Mouse (Mus musculus) testis, adult 2 months (tissue): Measurements from ENCODE around the gene Gm38431. TPM values are rescaled to one million over a fixed set of nuclear protein-coding genes. Genes with fewer than 3 reads are reported as not detected.
A peak's percentile ranks its signal among the peaks of the same experiment; 100 is the strongest.
"Not testable (repeated sequence)": the region's sequence is repeated elsewhere in the genome, so short reads cannot be mapped to it uniquely, and the experiment has no call there.

Source experiments
- H3K27ac ChIP-seq: fragments of 200-500 bp; 2 replicates; pipeline ENCODE4 v1.5.1; 2012; ENCODE audit warnings: low read depth, low read length; ENCODE audit not compliant: control insufficient read depth, insufficient read depth
- H3K27me3 ChIP-seq: fragments of 200-500 bp; 2 replicates; pipeline ENCODE4 v1.6.1; 2012; ENCODE audit warnings: mild to moderate bottlenecking, low read length, moderate library complexity; ENCODE audit not compliant: control insufficient read depth, insufficient read depth
- H3K36me3 ChIP-seq: fragments of 200-500 bp; 2 replicates; pipeline ENCODE4 v1.6.1; 2012; ENCODE audit warnings: mild to moderate bottlenecking, low read length; ENCODE audit not compliant: control insufficient read depth, insufficient read depth
- H3K4me1 ChIP-seq: fragments of 200-500 bp; 2 replicates; pipeline ENCODE4 v1.6.1; 2012; ENCODE audit warnings: low read length; ENCODE audit not compliant: control insufficient read depth, insufficient read depth
- H3K4me3 ChIP-seq: fragments of 200-500 bp; 2 replicates; pipeline ENCODE4 v1.5.1; 2012; ENCODE audit warnings: low read depth, mild to moderate bottlenecking, low read length, moderate library complexity, mixed read lengths; ENCODE audit not compliant: control insufficient read depth
- CTCF ChIP-seq: fragments of 200-500 bp; IDR thresholded peaks from 2 replicates; pipeline ENCODE4 v1.5.1; 2012; ENCODE audit warnings: low read depth, mild to moderate bottlenecking, inconsistent platforms, low read length, moderate library complexity; ENCODE audit not compliant: control insufficient read depth, insufficient read depth, insufficient replicate concordance
- POLR2A ChIP-seq: fragments of 200-500 bp; IDR thresholded peaks from 2 replicates; pipeline ENCODE4 v1.6.1; 2012; ENCODE audit warnings: low read depth, mild to moderate bottlenecking, inconsistent platforms, low read length, moderate library complexity; ENCODE audit not compliant: control insufficient read depth
- polyA plus RNA-seq: library from polyadenylated mRNA; depleted of rRNA; stranded (reverse); fragments of >200 nt; gene quantifications from 2 replicates; pipeline ENCODE4 v1.2.3, GENCODE M21; 2012

Gene Gm38431
- polyA plus RNA-seq, 1 experiment = 5.1 TPM

DNA sequence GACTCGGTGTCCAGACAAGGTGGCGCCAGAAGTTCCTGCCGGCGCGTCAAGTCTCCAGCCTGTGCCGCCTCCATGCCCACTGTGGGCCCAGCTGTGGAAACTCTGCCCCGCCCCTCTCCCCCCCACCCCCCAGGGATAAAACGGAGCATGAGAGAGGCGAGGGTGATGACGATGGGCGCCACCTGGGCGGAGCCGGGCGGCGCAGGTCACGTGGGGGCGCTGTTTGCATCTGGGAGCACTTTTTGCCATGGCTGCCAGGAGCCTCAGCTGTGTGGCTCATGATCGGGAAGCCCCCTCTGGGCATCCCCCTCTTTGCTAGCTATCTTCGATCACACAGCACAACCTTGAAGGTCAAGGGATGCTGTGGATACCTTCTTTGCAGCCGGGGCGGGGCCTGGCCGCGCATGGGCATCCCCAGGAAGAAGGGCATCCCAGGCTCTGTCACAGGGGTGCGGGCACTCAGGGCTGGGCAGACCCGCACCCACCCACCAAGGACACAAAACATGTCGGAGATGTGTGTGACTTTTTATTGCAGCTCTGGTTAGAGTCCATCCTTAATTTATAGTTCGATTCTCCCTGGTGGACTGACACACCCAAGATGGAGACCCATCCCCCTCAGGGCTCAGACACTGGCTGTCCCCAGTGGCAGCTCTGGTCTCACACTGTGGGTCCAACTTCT lies 24.7 kb downstream of the Gm38431 start, which contains the start of gene Zglp1:
Zglp1 (minus strand) TSS at position 88 of the 679 bp plus-strand sequence.
- no peak within 1 kb of the TSS for H3K27ac ChIP-seq
- no peak for TF ChIP-seq CTCF
- no peak for TF ChIP-seq POLR2A
- peaks cover 5% of the 10 kb centered on the region for H3K4me1 ChIP-seq
- no peaks in the 10 kb centered on the region for H3K36me3 ChIP-seq
- no peaks in the 10 kb centered on the region for H3K27me3 ChIP-seq
- peak within 1 kb of the TSS; percentile 62 for H3K4me3 ChIP-seq

DNA sequence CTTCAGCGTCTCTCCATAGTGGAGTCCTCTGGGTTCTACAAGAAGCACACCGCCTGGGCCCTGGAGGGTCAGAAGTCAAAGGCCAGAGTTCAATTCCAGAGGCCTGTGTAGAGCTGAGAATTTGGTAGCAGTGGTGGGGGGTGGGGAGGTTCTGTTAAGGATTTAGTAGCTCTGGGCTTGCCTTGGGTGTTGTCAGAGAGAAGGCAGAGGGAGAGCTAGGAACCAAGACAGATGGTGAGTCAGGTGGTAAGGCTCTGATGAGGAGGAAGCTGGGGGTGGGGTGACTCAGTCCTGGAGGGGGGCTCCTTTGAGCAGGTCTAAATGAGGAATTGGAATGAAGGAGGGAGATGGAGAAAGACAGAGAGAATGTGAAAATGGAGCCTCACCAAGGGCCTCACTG lies 28.9 kb downstream of the Gm38431 start:
- Histone ChIP-seq H3K4me3 (no peak overlapping the region), H3K27ac (no peak overlapping the region), H3K4me1 (peaks cover 5% of the 10 kb centered on the region), H3K36me3 (no peaks in the 10 kb centered on the region), H3K27me3 (no peaks in the 10 kb centered on the region)
- TF ChIP-seq CTCF (no peak), POLR2A (no peak)

DNA sequence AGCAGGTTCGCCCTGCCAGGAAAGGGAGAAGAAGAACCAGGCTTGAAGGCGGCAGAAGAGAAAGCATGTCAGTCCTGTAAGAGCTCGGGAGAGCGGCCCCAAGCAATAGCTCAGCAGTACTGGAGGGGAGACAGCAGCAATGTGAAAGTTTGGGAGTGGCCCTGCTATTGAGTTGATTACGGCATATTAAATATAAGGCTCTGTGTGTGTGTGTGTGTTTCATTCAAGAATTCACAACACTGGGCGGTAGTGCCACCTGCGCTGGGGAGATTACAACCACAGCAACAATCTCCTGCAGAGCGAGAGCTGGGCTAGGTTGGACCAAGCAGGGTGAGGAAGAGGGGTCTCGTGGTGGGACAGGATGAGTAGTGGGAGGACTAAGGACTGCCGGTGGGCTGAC lies 40.2 kb downstream of the Gm38431 start:
- no peaks in the 10 kb centered on the region for H3K27me3 ChIP-seq
- no peak overlapping the region for H3K4me3 ChIP-seq

DNA sequence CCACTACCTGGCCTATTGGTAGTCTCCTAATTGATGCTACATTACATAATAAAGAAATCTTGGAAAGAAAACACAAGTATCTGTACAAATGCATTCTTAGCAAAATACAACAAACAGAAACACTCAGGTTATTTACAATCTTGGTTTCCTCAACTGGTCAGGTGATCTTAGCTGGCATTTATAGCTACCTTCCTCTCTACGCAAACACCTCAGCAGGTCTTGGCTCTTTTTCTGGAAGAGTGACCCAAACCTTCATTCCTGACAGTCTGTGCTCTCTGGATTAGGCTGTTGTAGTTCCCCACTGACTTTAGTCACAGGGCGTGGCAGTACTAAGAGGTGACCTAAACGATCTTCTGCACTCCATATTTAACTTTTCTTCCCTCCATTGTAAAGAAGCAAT lies 46.6 kb downstream of the Gm38431 start:
- Histone ChIP-seq H3K27ac (no peak overlapping the region), H3K27me3 (no peaks in the 10 kb centered on the region), H3K4me1 (no peaks in the 10 kb centered on the region), H3K36me3 (no peaks in the 10 kb centered on the region), H3K4me3 (no peak overlapping the region)
- TF ChIP-seq CTCF = no peak
- TF ChIP-seq POLR2A = no peak

More for the DNA sequence above, 40.2 kb downstream of the Gm38431 start:
- no peak overlapping the region for H3K27ac ChIP-seq
- no peaks in the 10 kb centered on the region for H3K4me1 ChIP-seq
- no peak for TF ChIP-seq POLR2A
- TF ChIP-seq CTCF = no peak
- H3K36me3 ChIP-seq = no peaks in the 10 kb centered on the region

DNA sequence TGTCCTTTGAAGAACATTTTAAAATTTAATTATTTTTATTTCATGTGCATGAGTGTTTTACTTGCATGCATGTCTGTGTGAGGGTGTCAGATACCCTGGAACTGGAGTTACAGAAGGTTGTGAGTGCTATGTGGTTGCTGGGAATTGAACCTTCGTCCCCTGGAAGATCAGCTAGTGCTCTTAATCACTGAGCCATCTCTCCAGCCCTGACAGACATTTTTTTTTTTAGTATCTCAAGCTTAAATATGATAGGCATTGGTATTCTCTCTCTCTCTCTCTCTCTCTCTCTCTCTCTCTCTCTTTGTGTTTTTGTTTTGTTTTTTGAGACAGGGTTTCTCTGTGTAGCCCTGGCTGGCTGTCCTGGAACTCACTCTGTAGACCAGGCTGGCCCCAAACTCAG lies 47.0 kb downstream of the Gm38431 start:
- not testable (repeated sequence) for H3K27me3 ChIP-seq, H3K27ac ChIP-seq, H3K4me1 ChIP-seq, H3K4me3 ChIP-seq, H3K36me3 ChIP-seq

DNA sequence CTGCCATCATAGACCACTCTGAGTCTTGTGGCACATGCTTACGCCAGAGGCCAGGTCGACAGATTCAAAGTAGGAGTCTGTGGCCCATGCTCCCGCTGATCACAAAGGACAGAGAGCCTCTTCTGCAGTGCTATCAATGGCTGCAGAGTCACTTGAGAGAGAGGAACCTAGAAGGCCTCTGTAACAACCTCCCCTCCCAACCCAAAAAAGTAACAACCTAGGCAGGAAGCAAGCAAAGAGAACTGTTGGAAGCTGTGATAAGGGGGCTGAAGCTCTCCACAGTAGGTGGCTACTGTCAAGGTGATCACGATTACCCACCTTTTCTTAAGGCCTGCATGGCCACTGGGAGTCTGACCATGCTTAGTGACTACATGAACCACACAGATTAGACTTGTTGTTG lies 48.2 kb downstream of the Gm38431 start:
- Histone ChIP-seq H3K36me3 (no peaks in the 10 kb centered on the region), H3K4me3 (no peak overlapping the region), H3K27me3 (no peaks in the 10 kb centered on the region), H3K27ac (no peak overlapping the region), H3K4me1 (peaks cover under 1% of the 10 kb centered on the region)
- no peak for TF ChIP-seq CTCF
- no peak for TF ChIP-seq POLR2A

DNA sequence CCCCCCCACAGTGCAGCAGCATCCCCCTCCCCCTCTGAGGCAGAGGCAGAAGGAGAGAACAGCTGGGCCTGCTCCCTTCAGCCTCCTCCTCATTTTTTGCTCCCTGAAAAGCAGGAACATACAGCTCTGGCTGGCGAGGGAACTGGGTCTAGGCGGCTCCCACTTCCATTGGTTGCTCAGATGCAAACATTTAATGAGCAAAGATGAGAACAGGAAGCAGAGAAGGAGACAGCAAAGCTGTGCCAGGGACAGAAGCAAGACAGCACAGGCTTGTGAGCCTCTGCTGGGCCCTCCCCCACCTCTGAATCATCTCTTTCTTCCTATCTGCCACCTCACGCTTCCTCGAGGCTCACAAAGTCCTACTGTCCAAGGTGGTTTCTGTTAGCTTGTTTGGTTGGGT lies 50.5 kb downstream of the Gm38431 start:
- TF ChIP-seq CTCF (no peak), POLR2A (no peak)
- no peaks in the 10 kb centered on the region for H3K27me3 ChIP-seq
- H3K36me3 ChIP-seq = no peaks in the 10 kb centered on the region
- H3K27ac ChIP-seq = no peak overlapping the region
- peaks cover 16% of the 10 kb centered on the region for H3K4me1 ChIP-seq
- no peak overlapping the region for H3K4me3 ChIP-seq

DNA sequence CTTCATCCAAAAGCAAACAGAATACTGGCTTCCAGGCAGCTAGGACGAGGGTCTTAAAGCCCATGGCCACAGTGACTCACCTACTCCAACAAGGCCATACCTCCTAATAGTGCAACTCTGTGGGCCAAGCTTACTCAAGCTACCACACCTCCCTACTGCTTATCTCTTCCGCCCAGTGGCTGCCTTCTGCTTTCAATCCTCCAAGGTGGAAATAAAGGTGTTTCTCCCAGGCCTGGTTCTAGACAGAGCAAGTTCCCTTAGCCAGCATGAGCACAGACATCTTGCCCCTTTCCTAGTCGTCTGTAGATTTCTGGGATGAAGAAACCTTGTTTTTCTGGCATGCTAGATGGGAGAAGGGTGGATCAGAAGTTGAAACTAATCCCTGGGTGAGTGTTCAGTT lies 52.0 kb downstream of the Gm38431 start:
- Histone ChIP-seq H3K27me3 (no peaks in the 10 kb centered on the region), H3K27ac (no peak overlapping the region)
- TF ChIP-seq CTCF = no peak
- TF ChIP-seq POLR2A = no peak

More for the DNA sequence above, 52.0 kb downstream of the Gm38431 start:
- Histone ChIP-seq H3K4me1 (peaks cover 24% of the 10 kb centered on the region), H3K36me3 (no peaks in the 10 kb centered on the region), H3K4me3 (no peak overlapping the region)
